Mouse (Mus musculus): Measurements from ENCODE around the gene Aplp2.

GRCm38 (mm10) chr9:31129956-31130355 is 81.7 kb downstream of the Aplp2 start:
- TF ChIP-seq POLR2A (IDR thresholded peaks at IDR 0.05; ENCODE audit: extremely low read depth, insufficient read depth, low read length), result no peak
- TF ChIP-seq CTCF (IDR thresholded peaks at IDR 0.05; ENCODE audit: low read depth, low read length), result no peak
